Mouse (Mus musculus) olfactory bulb, adult 2 months (tissue): Measurements from ENCODE around the gene Smad5. TPM values are rescaled to one million over a fixed set of nuclear protein-coding genes. Genes with fewer than 3 reads are reported as not detected.

Experiments used
- H3K27ac ChIP-seq: fragments of 200-500 bp; 2 replicates; pipeline ENCODE4 v1.5.1; 2012; ENCODE audit warnings: low read depth, low read length; ENCODE audit not compliant: insufficient read depth
- H3K4me1 ChIP-seq: fragments of 200-500 bp; 2 replicates; pipeline ENCODE4 v1.6.1; 2012; ENCODE audit warnings: low read length; ENCODE audit not compliant: control insufficient read depth, insufficient read depth
- H3K4me3 ChIP-seq: fragments of 200-500 bp; 2 replicates; pipeline ENCODE4 v1.5.1; 2012; ENCODE audit warnings: mild to moderate bottlenecking, low read depth, low read length, moderate library complexity; ENCODE audit not compliant: insufficient read depth
- CTCF ChIP-seq: fragments of 200-500 bp; IDR thresholded peaks from 2 replicates; pipeline ENCODE4 v1.5.1; 2012; ENCODE audit warnings: low read depth, mild to moderate bottlenecking, low read length, moderate library complexity; ENCODE audit not compliant: insufficient read depth
- POLR2A ChIP-seq: fragments of 200-500 bp; IDR thresholded peaks from 2 replicates; pipeline ENCODE4 v1.6.1; 2012; ENCODE audit warnings: mild to moderate bottlenecking, low read depth, low read length, moderate library complexity; ENCODE audit not compliant: insufficient read depth
- WGBS: fragments of 180-500 bp; shearing (Covaris S2); methylation state at CpG from one replicate; pipeline ENCODE4 v1.1.7; 2018; 5-methylcytosine and 5-hydroxymethylcytosine counted together
- polyA plus RNA-seq: library from polyadenylated mRNA; stranded (reverse); fragments of >200 nt; gene quantifications from 2 replicates; pipeline ENCODE4 v1.2.4, GENCODE M21; 2012; ENCODE audit warnings: low replicate concordance; ENCODE audit not compliant: missing spikeins, insufficient read depth, insufficient read length

The Smad5 gene
- polyA plus RNA-seq, 1 experiment = not detected

DNA sequence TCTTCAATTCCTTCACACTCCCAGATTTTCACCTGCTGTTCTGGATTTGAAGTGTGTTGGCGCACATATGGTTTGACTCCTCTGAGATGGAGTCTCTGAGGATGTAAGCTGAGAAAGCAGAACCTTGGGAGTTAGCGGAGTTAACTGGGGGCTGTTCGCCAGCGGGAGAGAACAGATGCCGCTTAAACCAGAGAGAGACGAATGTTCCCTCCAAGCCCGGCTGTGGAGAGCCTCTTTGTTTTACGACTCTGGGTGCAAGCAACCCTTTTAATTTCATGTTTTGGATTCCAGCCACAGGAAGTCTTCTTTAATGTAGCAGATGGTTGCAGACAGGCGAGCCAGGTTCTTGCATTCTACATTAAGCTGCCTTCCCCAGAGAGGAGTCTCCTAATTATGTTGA, 4.4 kb upstream of the Smad5 start:
- Histone ChIP-seq H3K4me3 (no peak overlapping the region), H3K4me1 (peaks cover 11% of the 10 kb centered on the region), H3K27ac (peak overlapping the region; percentile 12; the same call in 1 of the 2 replicates)
- 12% methylated on average over 9 of the region's 9 CpGs for WGBS
- TF ChIP-seq CTCF (no peak), POLR2A (no peak)

DNA sequence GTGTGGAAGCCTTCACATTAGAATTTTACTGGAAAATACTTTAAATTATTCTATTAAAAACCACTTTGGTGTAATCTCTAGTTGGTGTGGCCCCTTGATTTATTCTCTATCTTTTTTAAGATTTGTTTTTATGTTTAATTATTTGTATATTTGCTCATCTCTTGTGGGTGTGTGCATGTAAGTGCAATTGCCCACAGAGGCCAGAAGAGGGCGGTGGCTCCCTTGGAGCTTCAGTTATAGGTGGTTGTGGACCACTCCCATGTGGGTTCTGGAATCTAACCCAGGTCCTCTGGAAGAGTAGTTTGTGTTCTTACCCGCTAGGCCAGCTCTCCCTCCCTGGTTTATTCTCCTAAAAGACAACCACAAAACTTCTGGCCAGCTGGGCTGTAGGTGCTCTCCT, 3.4 kb upstream of the Smad5 start:
- TF ChIP-seq CTCF (no peak), POLR2A (no peak)
- 96% methylated on average over 2 of the region's 2 CpGs for WGBS
- H3K4me3 ChIP-seq = no peak overlapping the region
- H3K4me1 ChIP-seq = peaks cover 11% of the 10 kb centered on the region
- H3K27ac ChIP-seq = no peak overlapping the region

GRCm38 (mm10) chr13:56700981-56701380, 1.8 kb upstream of the Smad5 start:
- H3K4me1 ChIP-seq = peaks cover 16% of the 10 kb centered on the region
- no peak overlapping the region for H3K4me3 ChIP-seq
- no peak for TF ChIP-seq POLR2A
- TF ChIP-seq CTCF = no peak
- WGBS = 83% methylated on average over 1 of the region's 1 CpGs
- H3K27ac ChIP-seq = no peak overlapping the region

GRCm38 (mm10) chr13:56701924-56702323, 886 bp upstream of the Smad5 start:
- H3K27ac ChIP-seq = no peak overlapping the region
- peaks cover 16% of the 10 kb centered on the region for H3K4me1 ChIP-seq
- 60% methylated on average over 10 of the region's 10 CpGs for WGBS
- no peak overlapping the region for H3K4me3 ChIP-seq
- TF ChIP-seq POLR2A (no peak), CTCF (no peak)

DNA sequence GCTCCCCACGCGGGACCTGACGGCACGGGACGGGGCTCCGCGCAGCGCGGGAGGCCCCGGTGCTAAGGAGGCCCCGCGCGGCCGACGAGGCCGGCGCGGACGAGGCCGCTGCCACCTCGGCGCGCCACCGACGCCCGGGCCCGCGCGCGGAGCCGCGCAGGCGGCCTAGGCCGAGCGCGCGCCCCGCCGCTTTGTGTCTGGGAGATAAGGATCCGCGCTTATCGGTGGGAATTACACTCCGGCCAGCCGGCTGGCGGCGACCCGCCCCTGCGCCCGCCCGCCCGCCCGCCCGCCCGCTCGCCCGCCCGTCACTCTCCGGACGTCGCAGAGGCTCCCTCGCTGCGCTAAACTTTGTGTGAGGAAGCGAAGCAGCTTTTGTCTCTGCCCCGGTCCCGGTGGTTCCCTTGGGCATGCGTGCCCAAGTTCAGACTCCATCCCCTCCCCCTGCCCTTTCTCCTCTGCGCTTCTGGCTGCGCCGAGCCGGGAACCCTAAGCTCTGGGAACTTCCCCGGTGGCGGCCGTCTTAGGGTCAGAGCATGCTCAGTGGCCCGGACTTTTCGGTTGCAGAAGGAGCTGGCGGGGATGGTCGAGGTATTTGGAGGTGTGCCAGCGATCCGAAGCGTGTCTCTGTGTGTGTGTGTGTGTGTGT, 536 bp downstream of the Smad5 start:
- H3K27ac ChIP-seq = peak overlapping the region; percentile 88
- peak overlapping the region; percentile 99 for H3K4me3 ChIP-seq
- peaks cover 19% of the 10 kb centered on the region for H3K4me1 ChIP-seq
- WGBS = under 1% methylated on average over 69 of the region's 80 CpGs
- TF ChIP-seq POLR2A = no peak
- TF ChIP-seq CTCF = no peak

- H3K4me3 ChIP-seq = peak overlapping the region; percentile 99
- TF ChIP-seq CTCF = no peak
- no peak for TF ChIP-seq POLR2A
- peaks cover 20% of the 10 kb centered on the region for H3K4me1 ChIP-seq
- H3K27ac ChIP-seq = peak overlapping the region; percentile 84
- under 1% methylated on average over 11 of the region's 11 CpGs for WGBS
Measured at GRCm38 (mm10) chr13:56703871-56704321, 1.1 kb downstream of the Smad5 start.

GRCm38 (mm10) chr13:56704596-56704995, 1.8 kb downstream of the Smad5 start:
- 39% methylated on average over 2 of the region's 2 CpGs for WGBS
- Histone ChIP-seq H3K4me1 (peaks cover 22% of the 10 kb centered on the region), H3K4me3 (no peak overlapping the region), H3K27ac (no peak overlapping the region)
- TF ChIP-seq POLR2A = no peak
- TF ChIP-seq CTCF = no peak

GRCm38 (mm10) chr13:56707111-56707510, 4.3 kb downstream of the Smad5 start:
- Histone ChIP-seq H3K4me3 (no peak overlapping the region), H3K27ac (no peak overlapping the region), H3K4me1 (peaks cover 27% of the 10 kb centered on the region)
- TF ChIP-seq CTCF = no peak
- no peak for TF ChIP-seq POLR2A
- 64% methylated on average over 4 of the region's 4 CpGs for WGBS

DNA sequence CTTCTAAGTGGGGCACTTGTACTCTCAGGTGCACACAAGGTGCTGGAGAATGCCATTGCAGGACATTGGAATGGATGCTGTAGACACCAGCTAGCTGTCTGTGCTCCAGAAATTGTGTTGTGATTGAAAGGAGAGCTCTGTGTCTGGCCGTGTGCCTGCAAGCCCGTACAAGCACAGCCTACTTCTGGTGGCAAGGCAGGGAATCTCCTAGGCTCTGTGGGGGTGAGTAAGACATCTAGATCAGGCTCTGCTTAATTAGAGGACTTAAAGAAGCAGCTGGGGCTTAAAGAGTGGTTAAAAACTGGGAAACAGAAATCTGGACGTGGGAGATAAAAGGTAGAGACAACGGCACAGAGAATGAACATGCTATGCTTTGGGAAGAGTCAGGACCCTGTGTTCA, 4.8 kb downstream of the Smad5 start:
- Histone ChIP-seq H3K4me3 (no peak overlapping the region), H3K4me1 (peaks cover 25% of the 10 kb centered on the region), H3K27ac (peak overlapping the region; percentile 54)
- no peak for TF ChIP-seq POLR2A
- no peak for TF ChIP-seq CTCF
- 11% methylated on average over 4 of the region's 4 CpGs for WGBS
